Mouse (Mus musculus) heart, adult 8-10 months (tissue): ENCODE data around the gene Eif4a2. TPM values are rescaled to one million over a fixed set of nuclear protein-coding genes. Genes with fewer than 3 reads are reported as not detected.

Experiments used
- DNase-seq: peaks from one replicate; pipeline ENCODE4 v3.0.0; 2022; ENCODE audit warnings: low spot score
- total RNA-seq, 4 experiments: library from RNA; stranded (reverse); gene quantifications; 2 replicates each; pipeline ENCODE4 v1.2.4; 2022

The Eif4a2 gene
- total RNA-seq, 4 experiments from 2014 or later: 355 to 426 (median 380) TPM

GRCm38 (mm10) chr16:23103841-23104240 is 3.4 kb upstream of the Eif4a2 start:
- DNase-seq: no peak

GRCm38 (mm10) chr16:23106121-23106520 is 1.1 kb upstream of the Eif4a2 start:
- no peak for DNase-seq

- DNase-seq: peak; percentile 79
These were observed 909 bp downstream of the Eif4a2 start for GRCm38 (mm10) chr16:23107946-23108759.

GRCm38 (mm10) chr16:23108943-23109342 is 1.7 kb downstream of the Eif4a2 start:
- no peak for DNase-seq

- no peak for DNase-seq
These were observed 2.4 kb downstream of the Eif4a2 start for GRCm38 (mm10) chr16:23109350-23110280.

GRCm38 (mm10) chr16:23112348-23112747 is 5.1 kb downstream of the Eif4a2 start:
- DNase-seq: no peak

GRCm38 (mm10) chr16:23112861-23113435 is 5.7 kb downstream of the Eif4a2 start:
- DNase-seq: no peak

- no peak for DNase-seq
These were observed 6.7 kb downstream of the Eif4a2 start for GRCm38 (mm10) chr16:23113903-23114302.

GRCm38 (mm10) chr16:23114339-23115171 is 7.3 kb downstream of the Eif4a2 start:
- DNase-seq: no peak

- no peak for DNase-seq
These were observed 8.2 kb downstream of the Eif4a2 start for GRCm38 (mm10) chr16:23115486-23115885.

- no peak for DNase-seq
These were observed 9.9 kb downstream of the Eif4a2 start for GRCm38 (mm10) chr16:23117173-23117572.

- no peak for DNase-seq
These were observed 15.2 kb downstream of the Eif4a2 start for GRCm38 (mm10) chr16:23122446-23122845.

- no peak for DNase-seq
These were observed 15.9 kb downstream of the Eif4a2 start for GRCm38 (mm10) chr16:23123104-23123503.

GRCm38 (mm10) chr16:23124398-23124797 is 17.2 kb downstream of the Eif4a2 start:
- no peak for DNase-seq

- DNase-seq: no peak
These were observed 20.0 kb downstream of the Eif4a2 start for GRCm38 (mm10) chr16:23127311-23127672.

- peak; percentile 92 for DNase-seq
These were observed 20.6 kb downstream of the Eif4a2 start, which contains the start of gene Rfc4 for GRCm38 (mm10) chr16:23127673-23128375. Gene Rfc4, minus strand, starts transcription at chr16:23127737.

- no peak for DNase-seq
These were observed 23.1 kb downstream of the Eif4a2 start for GRCm38 (mm10) chr16:23130303-23130702.

- no peak for DNase-seq
These were observed 25.1 kb downstream of the Eif4a2 start for GRCm38 (mm10) chr16:23132336-23132735.

GRCm38 (mm10) chr16:23135421-23136149 is 28.3 kb downstream of the Eif4a2 start:
- DNase-seq: peak; percentile 39
